Mouse (Mus musculus): ENCODE data around the gene Adh6a. TPM values are rescaled to one million over a fixed set of nuclear protein-coding genes. Genes with fewer than 3 reads are reported as not detected.

Gene Adh6a
- not detected for total RNA-seq (2021)
- long read RNA-seq, experiment 1, result 0 reads
- long read RNA-seq, experiment 2, result 0 reads

GRCm38 (mm10) chr3:138312965-138313364 lies at the start of gene Adh6a:
Adh6a (plus strand) TSS chr3:138313286.
- DNase-seq, result no peak

- no peak for DNase-seq
Observed at GRCm38 (mm10) chr3:138264648-138265047, 48.4 kb upstream of the Adh6a start.

GRCm38 (mm10) chr3:138270507-138270906 lies 42.6 kb upstream of the Adh6a start:
- no peak for DNase-seq

DNA sequence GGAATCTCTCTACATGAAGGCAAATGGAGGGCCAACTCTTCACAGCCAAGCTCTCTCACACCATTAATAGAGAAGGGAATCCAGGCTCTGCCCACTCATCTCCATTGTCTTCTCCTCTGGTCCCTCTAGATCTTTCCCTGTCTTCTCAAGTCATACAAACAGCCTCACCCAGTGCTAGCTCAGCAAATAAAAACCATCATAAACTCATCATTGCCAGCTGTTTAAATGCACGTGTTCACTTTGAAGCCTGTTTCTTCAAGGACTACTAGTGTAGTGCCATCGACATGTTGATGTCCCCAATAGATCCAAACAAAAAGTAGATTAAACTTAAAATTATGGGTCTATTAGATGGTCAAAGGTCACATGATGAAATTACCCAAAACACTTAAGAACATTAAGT lies 41.8 kb upstream of the Adh6a start:
- DNase-seq, result no peak

DNA sequence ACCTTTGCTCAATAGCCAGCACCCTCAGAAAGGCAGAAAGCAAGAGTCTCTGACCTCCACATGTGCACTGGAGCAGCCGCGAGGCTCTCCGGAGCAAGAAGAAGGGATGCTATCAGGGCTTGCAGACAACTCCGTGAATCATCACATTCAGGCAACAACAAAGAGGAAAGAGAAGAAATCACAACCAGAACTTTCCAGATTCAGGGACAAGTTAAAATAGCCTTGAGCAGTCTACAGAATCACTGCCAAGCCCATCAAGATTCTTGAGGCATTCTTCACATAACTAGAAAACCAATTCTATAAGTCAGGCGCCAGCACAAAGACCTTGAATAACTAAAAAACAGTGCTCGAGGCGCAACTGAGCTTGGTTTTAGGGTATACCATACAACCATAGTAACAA lies 40.0 kb upstream of the Adh6a start:
- DNase-seq, result peak in 1 of 2 experiments; percentile 51

GRCm38 (mm10) chr3:138275100-138275499 lies 38.0 kb upstream of the Adh6a start:
- DNase-seq, result no peak

- no peak for DNase-seq
Observed at GRCm38 (mm10) chr3:138282556-138282955, 30.5 kb upstream of the Adh6a start.

DNA sequence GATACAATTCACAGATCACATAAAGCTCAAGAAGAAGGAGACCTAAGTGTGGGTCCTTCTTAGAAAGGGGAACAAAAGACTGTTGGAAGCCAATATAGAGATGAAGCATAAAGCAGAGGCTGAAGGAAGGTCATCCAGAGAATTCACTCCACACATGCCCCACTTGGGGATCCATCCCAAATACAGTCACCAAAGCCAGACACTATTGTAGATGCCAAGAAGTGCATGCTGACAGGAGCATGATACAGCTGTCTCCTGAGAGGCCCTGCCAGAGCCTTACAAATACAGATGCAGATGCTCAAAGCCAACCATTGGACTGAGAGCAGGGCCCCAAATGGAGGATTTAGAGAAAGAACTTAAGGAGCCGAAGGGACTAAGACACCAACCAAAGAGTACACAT lies 29.3 kb upstream of the Adh6a start:
- no peak for DNase-seq

DNA sequence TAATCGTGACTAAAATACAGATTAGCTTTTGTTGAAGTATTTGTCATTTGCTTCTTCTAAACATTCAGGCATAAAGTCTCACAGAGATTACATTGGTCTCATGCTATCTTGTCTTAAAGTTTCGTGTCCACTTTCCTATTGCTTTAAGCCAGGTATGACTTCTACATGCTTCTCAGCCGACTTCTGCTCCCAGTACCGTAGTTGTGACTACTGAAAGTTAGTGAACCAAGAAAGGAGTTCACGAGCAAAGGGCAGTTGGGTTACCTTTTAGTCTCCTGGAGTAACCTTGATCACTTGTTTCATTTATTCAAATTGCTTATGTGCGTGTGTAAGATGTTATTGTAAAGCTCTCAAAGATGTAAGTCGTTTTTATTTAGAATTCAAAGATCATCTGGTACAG lies 27.1 kb upstream of the Adh6a start:
- no peak for DNase-seq

- DNase-seq, result no peak
Observed at GRCm38 (mm10) chr3:138287686-138288085, 25.4 kb upstream of the Adh6a start.

DNA sequence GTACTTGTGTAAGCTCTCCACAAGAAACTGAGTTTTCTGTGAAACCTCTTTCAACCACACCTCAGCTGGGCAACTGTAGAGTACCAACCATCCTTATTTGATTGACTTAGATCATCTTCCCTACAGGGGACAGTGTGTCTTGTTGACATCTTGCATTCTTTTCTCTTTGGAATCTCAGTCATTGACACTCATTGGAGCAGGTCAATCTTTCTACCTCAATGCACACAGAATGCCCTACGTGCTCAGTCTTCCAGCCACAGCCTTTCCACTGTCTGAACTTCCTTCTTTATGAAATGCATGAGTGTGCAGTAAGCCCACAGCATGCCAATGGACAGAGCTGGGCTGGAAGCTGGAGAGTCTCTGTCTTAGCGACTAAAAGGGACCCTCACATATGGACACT lies 22.4 kb upstream of the Adh6a start:
- DNase-seq, result no peak

GRCm38 (mm10) chr3:138291529-138292117 lies 21.5 kb upstream of the Adh6a start:
- DNase-seq, result no peak

DNA sequence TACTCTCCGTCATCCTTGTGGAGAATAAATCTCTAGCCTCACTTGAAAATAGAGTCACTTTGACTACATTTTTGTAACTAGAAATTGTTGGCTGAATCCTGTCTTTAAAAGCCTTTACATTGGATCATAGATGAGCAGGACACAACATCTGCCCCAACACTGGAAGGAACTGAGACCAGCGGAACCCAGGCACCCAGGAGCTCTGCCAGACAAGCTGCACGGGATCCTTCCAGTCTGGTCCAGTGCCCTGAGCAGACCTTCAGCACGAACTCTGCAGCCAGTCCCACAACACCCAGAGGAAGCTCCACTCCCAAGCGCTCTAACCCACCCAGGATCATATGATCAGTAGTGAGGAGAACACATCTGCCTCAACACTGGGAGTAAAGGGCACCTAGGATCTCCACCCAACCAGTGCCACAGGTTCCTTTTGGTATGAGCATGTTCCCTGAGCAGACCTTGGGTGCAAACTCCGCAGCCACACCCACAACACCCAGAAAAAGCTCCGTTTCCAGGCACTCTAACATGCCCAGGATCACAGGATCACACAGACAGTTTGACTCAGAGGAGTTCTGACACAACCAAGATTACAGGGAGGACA lies 19.7 kb upstream of the Adh6a start:
- DNase-seq, result peak in 1 of 2 experiments; percentile 57

DNA sequence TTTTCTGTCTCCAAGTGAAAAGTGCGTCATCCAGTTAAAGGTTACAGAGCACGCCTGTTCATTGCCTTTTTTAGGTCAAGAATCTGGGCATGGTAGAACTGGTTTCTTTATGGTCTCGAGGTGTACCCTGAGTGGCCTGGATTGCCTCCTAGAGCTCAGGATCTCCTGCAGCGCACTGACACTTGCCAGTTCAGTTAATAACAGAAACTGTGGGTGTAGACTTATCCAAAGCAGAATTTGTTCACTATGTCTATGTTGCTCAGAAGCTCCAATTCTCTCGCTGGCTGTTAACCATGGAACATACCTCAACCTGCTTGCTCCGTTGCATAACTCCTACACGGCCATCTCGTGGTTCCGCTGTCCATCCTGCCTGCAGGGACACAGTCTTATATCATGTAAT lies 13.0 kb upstream of the Adh6a start:
- DNase-seq, result no peak

- DNase-seq, result no peak
Observed at GRCm38 (mm10) chr3:138302676-138303075, 10.4 kb upstream of the Adh6a start.

DNA sequence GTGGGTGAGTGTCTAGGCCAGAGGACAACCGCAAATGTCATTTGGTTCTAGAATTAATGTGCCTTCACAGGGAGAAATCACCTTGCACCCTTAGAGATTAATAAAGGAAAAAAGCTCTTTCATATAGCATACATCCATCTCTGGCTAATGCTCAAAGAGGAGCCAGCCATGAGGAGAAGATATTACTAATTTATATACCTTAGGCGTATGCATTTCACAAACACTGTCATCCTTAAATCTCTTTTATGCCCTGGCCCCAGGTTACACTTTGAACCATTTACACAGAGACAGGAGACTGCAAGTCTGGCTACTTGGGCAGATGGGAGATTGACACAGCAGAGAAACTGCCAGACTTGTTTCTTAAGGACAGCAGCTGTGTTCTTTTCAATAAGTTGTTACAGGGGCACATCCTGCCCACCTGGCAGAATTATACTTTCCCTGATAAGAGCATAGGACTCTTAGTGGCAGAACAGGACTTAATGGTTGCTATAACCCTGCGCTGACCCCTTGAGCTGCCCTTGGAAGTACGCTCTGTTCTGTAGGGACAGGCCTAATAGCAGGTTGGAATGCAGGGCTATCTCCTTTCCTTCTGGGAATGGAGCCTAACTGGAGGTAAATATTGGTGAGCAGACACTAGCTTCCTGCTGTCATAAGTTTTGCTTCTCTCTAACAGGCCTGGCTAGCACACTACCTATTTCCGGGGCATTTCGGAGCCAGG lies 9.2 kb upstream of the Adh6a start:
- no peak for DNase-seq

- DNase-seq, result no peak
Observed at GRCm38 (mm10) chr3:138304489-138304871, 8.6 kb upstream of the Adh6a start.

DNA sequence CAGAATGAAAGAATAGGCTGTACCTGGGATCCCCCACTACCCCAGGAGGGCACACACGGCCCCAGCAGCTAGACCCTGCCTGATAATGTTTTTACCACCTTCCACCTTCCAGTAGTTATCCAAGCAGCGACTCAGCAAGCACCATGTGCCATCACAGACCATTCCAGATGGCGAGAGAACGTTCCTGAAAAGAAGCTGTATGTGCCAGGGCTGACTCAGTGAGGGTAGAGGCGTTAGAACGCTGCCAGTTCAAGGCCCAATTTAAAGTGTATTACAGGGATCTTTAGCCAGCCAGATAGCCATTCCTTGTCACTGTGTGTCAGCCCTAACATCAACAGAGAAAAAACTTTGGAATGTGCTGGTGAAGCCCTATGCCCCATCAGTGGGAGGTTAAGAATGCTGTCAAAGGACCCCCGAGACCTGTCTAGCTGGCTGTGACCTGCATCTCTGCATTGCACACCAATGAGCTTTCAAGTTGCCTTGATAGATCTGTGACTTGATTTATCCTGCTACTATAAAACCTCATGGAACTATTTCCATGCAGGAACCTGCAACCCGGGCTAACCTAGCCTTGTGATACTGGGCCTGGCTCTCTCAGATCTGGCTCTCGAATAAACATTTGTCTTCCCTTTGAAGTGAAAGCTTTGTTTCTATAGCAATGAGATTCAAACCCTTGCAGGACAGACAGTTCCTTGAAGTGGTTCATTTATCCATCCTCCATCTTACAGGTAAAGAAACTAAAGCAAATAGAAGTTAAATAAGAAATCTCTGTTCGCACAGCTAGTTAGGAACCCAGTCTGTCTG lies 7.4 kb upstream of the Adh6a start:
- no peak for DNase-seq

DNA sequence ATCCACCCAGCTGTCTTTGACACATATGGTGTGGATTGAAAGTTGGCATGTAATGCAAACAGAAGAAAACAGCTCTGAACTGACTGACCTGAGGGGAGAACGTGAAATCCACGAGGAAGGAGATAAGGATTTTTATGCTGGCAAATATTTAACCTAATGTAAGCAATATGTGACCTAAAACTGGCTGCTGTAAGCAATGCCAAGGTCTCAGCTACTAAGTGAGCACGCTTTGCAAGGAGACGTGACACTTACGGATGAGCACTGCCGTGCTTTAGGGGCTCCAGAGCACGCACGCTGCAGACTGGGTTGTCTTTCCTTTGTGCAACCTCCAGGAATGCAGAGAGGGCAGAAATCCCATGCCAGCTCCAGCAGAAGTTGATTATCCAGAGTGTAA lies 6.8 kb upstream of the Adh6a start:
- DNase-seq, result no peak

DNA sequence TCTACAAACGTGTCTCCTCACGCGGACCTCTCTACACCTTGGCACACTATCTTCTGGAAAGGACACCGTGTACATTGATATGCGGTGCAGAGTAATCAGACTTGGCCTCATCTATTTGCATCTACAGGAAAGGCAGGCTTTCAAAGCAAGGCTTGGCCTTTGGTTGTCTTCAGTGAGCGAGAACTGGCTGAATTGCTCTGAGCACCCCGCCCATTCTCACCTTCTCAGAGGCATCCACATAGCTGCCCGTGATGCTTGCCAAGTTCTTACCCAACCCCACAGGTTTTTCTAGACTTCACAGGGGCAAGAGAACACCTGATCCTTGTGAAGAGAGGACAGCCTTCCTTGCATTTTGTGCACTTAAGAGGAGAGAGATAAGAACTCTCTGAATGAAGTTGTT lies 3.2 kb upstream of the Adh6a start:
- DNase-seq, result no peak

GRCm38 (mm10) chr3:138311015-138311414 lies 2.1 kb upstream of the Adh6a start:
- DNase-seq, result peak in 1 of 2 experiments; percentile 27

DNA sequence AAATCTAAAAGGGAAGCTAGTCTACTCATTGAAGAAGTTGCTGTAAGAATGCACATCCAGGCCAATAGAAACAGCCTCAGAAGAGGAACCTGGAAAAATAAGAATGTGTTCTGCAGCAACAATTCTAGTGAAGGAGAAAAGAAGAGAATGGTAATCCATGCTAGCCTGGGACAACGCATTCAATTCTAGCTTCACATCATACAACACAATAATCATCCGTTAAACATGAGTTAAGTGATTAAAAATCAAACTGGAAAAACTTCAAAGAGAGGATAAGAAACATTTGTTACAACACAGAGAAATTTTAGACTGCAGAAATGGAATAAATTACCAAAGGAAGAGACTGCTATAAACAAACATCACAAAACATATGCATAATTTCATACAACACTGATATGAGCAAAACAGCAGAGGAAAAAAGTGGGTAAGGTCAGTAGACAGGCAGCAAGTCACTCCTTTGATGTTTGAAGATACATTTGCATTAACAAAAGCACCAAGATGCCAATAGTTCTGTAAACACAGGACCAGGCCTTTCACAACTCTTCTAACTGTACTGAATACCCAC lies 3.9 kb downstream of the Adh6a start:
- DNase-seq, result no peak

DNA sequence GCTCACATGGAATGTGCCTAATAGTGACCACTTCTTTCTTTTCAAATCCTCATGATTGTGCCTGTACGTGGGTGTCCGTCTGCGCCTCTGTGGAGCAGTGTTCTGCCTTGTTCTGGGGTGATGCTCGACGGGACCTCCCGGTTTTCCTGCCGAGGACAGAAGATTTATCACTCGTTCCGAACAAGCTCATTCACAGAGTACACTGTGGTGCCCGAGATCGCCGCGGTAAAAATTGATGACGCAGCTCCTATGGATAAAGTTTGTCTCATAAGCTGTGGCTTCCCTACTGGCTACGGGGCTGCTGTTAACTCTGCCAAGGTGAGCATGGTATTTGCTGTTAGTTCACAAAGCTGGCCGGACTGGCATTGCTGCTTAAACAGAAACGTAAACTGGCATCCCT lies 11.9 kb downstream of the Adh6a start:
- no peak for DNase-seq

All from adrenal gland, postnatal 36 days (tissue).